Mouse (Mus musculus) urinary bladder, postnatal 25 days (tissue): ENCODE data around the gene Lrrc36.

Experiments used
- DNase-seq: peaks from one replicate; pipeline ENCODE4 v3.0.0; 2022; ENCODE audit warnings: low spot score

Gene Lrrc36

DNA sequence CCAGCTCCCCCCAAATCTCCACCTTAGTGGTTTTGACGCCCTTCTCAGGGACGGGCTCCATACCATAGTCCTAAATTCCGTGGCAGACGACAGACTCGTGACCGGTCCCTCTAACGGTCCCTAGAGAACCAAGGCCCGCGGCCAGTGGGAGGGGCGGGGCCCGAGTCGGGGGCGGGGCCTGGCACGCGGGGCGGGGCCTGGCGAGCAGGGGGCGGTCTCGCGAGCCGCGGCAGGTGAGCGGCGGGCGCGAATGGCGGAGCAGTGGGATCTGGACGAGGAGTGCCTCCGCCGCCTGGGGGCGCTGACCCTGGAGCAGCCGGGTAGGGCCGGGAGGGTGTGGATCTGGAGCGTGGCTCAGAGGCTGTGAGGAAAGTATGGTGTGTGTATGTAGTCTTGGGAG, at the start of gene Lrrc36, which contains the start of gene Kctd19:
Gene Lrrc36, plus strand, starts transcription at position 181 of the 400 bp plus-strand sequence.
Gene Kctd19, minus strand, starts transcription at position 112 of the 400 bp plus-strand sequence.
- peak; percentile 57 for DNase-seq

DNA sequence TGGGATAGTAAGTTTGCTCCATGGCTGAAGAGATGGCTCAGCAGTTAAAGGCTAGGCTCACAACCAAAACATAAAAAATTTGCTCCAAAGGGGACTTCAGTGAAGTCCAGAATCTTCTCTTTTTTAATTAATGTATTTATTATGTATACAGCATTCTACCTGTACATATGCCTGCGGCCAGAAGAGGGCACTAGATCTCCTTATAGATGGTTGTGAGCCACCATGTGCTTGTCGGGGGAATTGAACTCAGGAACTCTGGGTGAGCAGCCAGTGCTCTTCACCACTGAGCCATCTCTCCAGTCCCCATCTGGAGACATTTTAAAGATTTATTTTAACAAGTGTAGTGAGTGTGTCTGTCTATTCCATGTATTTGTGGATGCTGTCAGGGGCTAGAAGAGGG, 46.3 kb upstream of the Lrrc36 start:
- DNase-seq: no peak

DNA sequence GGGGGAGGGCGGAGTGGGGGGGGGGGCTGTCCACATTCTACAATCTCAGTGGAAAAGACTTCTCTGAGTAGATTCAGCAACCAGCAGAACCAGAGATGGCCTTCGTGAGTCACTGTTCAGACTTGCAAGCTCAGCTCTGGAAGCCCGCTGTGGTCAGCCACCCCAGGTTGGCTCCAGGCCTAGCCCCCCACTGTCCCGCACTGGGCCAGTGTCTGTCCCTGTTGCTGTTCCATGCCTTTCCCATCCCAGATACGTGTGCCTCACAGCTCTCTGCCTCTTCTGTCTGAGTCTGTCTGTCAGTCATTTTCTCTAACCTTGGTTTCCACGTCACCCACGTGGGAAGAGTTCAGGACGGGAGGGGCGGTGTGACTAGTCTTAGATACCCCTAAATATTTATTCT, 40.9 kb upstream of the Lrrc36 start:
- DNase-seq: no peak

DNA sequence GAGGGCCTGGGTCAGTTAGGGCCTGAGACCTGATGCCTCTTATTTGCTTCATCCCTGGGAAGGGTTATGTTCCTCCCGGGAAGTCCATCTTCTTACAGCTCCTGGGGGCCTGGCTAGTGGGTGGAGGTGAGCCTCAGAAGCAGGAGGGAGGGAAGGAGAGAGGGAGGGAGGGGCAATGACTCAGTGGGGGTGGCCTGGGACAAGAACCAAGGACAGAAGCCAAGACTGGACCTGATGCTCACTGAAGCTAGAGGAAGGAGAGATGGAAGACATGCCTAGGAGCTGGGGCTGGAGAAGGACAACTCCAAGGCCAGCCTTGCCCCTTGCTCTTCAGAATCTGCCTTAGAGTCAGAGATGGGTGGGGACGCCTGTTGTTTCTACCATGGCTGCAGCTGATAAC, 40.3 kb upstream of the Lrrc36 start, which contains the start of gene Plekhg4:
Gene Plekhg4, plus strand, starts transcription at position 243 of the 400 bp plus-strand sequence.
- DNase-seq: no peak

DNA sequence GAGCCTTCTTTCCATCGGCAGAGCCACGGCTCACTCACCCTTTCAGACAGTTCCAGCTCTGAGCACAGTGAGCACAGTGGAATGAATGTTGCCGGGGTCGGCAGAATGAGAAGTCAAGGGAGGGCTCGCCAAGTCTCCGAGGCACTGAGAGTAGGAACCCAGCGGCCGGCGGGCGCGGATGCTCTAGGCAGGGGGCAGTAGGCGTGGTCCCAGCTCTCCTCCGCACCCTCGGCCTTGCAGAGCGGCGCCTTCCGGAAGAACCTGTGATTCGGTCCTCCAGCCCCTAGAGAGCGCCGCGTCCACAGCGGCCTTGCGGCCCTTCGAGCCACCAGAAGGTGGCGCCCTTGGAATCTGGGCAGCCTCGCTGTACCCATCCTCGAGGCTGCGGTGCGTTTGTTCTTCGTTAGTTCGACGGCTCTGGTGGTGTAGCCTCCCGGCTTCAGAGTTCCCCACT, 38.8 kb upstream of the Lrrc36 start:
- DNase-seq: no peak

DNA sequence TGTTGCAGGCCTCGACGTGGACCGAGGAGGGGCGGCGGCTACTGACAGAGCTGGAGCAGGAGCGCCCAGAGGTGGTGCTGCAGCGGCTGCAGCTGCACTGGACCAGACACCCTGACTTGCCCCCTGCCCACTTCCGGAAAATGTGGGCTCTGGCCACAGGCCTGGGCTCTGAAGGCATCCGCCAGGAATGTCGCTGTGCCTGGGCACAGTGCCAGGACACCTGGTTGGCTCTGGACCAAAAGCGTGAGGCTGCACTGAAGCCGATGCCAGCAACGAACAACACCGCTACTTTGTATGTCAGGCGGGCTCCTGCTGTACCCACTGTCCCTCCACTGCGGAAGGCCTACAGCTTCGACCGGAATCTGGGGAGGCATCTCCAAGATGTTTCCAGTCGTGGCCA, 34.7 kb upstream of the Lrrc36 start:
- DNase-seq: peak; percentile 60

DNA sequence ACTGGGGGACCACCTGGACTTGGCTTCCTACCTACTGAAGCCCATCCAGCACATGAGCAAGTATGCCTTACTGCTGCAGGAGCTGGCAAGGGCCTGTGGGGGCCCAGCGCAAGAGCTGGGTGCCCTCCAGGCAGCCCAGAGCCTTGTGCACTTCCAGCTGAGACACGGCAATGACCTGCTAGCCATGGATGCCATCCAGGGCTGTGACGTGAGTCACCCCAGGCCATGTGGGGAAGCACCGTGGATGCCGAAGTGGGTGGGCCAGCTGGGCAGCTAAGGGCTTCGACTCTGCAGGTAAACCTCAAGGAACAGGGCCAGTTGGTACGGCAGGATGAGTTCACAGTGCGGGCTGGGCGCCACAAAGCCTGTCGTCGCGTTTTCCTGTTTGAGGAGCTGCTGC, 33.1 kb upstream of the Lrrc36 start:
- DNase-seq: no peak

DNA sequence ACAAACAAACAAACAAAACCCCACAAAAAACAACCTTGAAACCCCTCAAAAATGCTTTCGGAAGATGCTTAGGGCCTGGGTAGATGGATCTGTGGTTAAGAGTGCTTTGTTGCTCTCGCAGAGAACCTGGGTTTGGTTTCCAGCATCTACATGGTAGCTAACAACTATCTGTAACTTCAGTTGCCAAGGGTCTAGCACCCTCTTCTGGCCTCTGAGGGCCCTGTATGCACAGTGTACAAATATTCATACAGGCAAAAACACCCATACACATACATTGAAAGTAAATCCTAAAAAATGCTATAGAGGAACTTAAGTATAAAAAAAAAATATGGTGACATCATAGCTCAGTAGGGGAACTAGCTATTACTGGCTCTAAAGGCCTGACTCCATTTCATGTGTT, 29.3 kb upstream of the Lrrc36 start:
- no peak for DNase-seq

DNA sequence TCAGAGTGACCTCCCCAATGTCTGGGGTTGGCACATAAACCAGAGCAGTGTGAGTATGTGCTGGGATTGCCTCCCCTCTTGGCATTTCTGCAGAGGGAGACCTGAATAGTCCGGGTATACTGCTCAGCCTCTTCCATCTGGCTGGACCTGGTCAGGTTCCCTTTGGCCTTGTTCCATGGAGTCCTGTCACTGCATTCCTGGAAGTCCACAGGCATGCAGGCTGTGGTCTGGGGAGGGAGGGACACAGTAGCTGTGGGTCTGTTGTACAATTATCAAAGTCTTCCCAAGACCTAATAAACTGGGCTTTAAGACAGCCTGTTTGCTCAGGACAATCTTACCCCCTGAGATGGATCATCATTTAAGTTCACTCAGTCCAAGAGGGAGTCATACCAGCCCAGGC, 26.2 kb upstream of the Lrrc36 start:
- DNase-seq: no peak

DNA sequence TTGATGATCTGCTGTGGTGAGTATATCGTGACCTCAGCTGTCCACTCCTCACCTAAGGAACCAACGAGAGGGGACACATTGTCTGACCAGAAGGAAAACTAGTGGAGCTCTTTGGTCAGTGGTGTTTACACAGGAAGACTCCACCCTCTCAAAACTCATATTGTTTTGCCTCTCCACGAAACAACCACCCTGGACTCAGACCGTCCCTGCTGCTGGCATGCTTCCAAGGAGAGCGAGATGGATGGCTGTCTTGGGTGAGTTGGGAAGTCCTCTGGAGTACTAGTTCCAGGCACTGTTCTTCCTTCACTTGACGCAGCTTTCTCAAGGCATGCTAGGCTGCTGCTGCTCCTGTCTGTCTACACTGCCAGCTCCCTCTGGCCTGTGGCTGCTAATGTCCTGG, 24.3 kb upstream of the Lrrc36 start:
- DNase-seq: no peak

DNA sequence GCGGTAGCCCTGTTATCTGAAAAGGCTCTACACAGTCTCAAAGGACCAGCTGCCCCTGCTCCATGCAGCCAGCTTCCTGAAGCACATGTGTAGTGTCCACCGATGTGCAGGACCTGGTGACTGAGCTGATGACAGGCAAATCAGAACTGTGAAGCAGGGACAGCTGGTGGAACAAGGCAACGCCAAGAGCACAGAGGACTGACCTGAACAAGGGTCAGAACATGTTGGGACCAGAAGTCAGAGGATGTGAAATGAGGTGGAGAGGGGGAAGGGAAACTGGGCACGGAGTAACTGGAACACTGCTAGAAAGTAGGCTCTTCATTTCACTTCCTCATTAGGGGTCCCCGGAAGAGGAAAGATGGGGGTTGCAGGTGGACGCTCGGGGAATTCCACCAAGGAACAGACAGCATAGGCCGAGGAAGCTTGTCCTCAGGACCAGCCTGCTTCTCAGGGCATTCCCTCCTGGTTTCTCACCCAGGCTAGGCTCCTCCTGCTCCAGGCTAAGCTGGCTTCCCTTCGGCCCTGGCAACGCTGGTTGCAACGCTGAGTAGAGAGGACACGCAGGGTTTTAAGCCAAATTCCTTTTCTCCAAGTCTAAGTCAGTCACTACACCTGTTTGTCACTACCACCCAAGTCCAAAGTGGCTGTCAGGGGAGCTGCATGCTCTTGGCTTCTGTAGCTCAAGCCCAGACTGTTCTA, 20.1 kb upstream of the Lrrc36 start:
- DNase-seq: no peak

DNA sequence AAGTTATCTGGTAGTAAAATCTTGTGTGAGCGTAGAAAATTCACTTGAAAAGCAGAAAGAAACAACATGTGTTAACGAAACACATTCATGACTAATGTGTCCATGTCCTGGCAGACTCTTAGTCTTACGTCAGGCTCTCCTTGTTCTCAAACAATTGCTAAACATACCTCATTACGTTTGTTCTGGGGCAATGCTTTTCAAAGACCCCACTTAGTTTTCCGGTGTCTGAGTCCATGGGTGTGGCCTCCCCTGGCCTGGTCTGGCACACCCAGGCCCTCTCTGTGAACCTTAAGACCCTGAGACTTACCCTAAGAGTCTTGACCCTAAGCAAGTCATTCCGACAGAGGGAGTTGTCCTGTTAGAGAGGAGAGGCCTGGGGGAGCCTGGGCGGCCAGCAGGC, 19.5 kb upstream of the Lrrc36 start:
- no peak for DNase-seq

DNA sequence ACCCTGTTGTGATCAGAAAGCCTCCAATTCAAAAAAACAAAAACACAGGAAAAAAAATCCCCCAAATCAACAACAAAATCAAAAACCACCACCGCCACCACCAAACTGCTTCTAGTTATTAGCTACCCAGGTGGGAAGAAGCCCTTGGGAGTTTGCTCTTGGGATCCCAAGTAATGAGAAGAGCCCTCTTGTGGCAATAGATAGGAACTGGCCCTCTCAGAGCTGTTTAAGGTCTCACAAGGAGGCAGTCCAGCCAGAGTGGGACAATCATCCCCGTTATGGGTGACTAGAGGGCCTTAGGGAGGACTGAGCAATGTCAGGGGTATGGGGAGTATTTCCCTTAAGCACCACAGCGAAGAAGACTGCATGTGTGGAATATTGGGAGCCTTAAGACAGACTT, 15.6 kb upstream of the Lrrc36 start:
- DNase-seq: no peak

DNA sequence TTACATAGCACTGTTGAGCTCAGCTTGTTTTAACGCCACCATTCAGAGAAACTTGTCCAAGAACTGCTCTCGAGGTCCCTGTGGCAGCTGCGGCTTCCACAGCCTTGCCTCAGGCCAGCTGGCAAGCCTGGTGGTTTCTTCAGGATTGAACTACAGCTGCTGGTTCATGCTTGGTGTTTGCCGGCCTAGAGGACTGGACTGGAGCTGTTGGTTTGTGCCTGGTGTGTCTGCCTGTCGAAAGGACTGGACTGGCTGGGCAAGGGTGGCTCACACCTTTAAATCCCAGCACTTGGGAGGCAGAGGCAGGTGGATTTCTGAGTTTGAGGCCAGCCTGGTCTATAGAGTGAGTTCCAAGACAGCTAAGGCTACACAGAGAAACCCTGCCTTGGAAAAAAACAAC, 13.4 kb upstream of the Lrrc36 start:
- no peak for DNase-seq

DNA sequence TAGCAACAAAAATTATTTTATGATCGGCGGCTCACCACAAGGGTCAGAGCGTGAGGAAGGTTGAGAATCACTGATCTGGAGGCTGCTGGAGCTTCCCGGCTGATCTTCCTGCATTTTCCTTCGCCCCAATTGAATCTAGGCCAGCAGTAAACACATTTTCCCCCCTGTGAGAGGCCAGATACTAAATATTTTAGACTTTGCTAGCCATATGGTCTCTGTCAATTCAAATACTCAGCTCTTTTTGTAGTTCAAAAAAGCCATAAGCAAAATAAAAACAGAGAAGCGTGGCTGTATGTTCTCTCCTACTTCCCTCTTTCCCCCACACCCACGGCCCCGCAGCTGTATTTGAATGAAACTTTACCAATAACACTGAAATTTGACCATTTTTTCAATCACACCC, 9.9 kb upstream of the Lrrc36 start:
- no peak for DNase-seq

DNA sequence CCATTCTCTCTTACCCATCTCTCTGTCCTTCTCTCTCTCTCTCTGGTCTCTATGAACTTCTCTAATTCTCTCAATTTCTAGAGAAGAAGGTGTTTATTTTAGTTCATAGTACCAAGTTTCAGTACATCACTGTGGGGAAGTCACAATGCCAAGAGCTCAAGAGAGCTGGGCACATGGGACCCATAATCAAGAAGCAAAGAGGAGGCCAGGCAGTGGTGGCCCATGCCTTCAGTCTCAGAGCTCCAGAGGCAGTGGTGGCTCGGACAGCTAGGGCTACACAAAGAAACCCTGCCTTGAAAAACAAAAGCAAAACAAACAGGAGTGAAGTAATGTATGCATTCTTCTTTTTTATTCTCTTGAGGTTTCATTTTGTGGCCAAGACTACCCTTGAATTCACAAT, 8.9 kb upstream of the Lrrc36 start:
- no peak for DNase-seq

DNA sequence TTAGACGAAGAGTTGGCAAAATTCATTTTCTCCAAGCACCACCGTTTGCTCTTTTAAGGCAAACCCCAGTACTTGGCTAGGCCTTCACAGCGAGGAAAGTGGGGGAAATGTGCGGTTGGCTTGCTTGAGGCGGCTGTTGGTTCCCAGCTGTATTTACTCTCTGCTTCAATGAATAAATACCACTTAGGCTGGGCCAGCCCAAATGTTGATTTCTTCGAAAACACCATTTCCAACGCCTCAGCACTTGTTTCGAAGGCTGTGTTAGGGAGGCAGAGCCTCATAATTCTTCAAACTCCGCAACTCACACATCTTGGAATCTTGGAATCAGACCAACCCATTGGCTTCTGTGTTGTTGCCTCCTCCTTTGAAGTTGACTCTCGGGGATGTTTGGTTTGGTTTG, 7.0 kb upstream of the Lrrc36 start:
- no peak for DNase-seq

DNA sequence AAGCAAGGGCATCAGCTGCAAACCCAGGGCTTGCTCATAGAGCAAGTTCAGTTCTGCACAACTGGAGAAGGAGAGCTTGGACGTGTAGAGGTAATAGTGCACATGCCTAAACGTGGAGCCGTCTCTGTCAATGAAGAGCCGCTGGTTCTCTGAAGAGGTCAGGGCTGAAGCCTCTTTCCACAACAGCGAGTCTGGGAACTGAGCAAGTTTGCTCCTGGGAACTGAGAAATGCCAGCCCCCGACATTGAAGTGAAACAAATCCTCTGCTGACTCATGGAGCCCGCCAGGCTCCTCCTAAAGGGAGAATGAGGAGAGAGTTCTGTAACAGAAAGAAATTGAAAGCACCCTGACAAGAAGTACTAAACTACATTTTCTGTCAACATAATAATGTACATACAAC, 5.0 kb upstream of the Lrrc36 start:
- no peak for DNase-seq

DNA sequence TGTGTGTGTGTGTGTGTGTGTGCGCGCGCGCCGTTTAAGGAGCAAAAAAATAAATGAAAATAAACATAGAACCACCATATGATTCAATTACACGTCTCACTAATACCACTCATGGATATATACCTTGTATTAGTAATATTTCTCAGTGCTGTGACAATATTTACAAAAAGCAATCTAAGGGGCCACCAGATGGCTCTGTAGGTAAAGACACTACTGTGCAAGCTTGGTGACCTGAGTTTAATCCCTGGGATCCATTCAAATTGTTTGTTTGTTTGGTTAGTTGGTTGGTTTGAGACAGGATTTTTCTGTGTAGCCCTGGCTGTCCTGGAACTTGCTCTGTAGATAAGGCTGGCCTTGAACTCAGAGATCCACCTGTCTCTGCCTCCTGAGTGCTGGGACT, 3.4 kb upstream of the Lrrc36 start:
- no peak for DNase-seq

DNA sequence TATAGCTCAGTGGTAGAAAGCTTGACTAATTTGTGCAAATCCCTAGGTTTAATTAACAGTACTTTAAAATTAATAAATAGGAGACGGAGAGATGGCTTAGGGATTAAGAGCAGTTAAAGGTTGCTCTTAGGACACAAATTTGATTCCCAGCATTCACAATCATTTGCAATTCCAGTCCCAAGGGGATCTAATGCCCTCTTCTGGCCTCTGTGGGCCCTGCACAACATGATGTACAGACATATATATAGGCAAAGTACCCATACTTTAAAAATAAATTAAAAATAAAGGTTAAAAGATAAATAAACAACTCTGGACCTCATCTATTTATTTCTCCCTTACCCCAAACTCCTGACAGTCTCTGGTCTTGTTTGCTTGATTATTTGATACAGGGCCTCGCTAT, 5.6 kb downstream of the Lrrc36 start:
- DNase-seq: no peak

DNA sequence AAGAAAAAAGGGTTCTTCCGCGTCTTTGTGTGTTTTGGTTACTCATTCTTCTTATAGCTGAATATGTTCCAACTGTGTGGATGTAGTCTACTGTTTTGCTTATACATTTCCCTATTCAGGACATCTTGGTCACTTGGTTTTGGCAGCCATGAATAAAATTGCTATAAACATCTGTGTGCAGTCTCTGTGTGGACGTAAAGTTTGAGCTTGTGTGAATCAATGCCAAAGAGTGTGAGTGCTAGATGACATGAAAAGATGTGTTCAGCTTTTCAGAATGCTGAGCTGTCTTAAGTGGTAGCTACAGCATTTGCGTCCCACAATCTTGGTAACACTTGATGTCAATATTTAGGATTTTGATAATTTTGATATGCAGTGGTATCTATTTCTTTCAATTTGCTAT, 6.4 kb downstream of the Lrrc36 start:
- no peak for DNase-seq

DNA sequence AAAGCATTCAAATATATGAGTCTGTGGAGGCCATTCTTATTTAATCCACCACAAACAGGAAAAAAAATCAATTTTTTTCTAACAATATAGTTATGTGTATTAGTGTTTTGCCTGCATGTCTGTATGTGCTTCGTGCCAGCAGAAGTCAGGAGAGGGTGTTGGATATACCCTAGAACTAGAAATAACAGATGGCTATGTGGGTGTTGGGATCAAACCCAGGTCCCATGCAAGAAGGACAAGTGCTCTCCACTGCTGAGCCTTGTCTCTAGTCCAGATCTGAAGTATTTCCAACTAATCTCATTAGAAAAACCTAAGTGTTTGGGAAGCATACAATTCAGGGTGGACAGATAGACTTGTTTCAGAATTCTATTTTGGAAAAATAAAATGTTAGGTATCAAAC, 8.6 kb downstream of the Lrrc36 start:
- no peak for DNase-seq

DNA sequence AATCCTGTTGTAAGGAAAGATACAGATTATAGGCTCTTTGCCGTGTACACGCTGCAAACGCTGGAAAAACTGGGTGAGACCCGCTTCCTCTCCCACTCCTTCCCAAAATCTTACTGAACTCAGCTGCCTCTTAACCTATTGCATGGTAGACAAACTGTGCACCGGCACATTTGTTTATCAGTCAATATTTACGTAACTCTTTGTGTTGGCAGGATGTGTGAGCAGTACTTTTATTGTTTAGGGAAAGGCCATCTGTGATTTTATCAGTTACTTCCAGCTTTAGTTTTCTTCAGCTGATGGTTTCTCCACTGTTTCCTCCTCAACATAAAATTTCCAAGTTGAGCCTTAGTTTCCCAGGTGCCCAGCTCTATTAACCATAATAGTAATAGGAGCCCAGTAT, 13.5 kb downstream of the Lrrc36 start:
- no peak for DNase-seq

DNA sequence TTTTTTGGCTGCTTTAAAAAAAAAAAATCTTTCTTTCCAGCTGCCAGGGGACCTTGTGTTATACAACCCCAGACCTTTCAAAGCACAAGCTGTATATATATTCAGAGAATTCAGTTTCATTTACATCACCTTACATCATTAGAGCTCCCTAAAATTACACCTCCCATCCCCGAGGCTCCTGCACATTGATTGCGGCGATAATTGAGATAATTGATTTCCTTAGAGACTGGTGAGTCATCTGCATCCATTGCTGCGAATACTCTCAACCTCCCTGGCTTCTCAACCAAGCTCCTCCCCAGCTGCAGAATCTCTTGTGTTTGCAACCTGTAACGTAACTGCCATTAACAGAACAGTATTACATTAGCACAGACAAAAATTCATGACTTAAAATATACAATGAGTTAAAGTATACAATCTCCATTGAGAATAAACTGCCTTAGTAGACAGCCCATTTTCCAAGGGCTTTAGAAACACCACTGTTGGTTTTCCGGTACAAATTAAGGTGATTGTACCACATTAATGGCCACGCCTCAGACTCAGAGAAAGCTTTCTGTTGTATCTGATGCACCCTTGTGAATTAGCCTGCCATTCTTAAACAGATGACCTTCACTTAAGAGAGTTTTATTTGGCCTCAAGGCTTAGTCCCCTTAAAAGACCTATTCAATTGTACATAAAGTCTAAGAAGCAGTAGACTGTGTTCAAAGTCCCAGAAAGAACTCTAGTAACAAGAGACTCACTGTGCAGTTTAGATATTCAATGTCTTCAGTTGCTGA, 18.6 kb downstream of the Lrrc36 start:
- no peak for DNase-seq
